Mouse (Mus musculus): ENCODE results near the gene Npepps.

- no peak for TF ChIP-seq CTCF (IDR thresholded peaks at IDR 0.05; ENCODE audit: low read depth, low read length)
- TF ChIP-seq TAL1 (conservative IDR thresholded peaks at IDR 0.05; ENCODE audit: low read depth, low read length), result no peak
- no peak for TF ChIP-seq GATA1 (IDR thresholded peaks at IDR 0.05; ENCODE audit: borderline replicate concordance, low read length)
- TF ChIP-seq POLR2AphosphoS5 (IDR thresholded peaks at IDR 0.05; ENCODE audit: insufficient replicate concordance, low read depth, low read length), result no peak
- no peak for TF ChIP-seq GATA2 (IDR thresholded peaks at IDR 0.05; ENCODE audit: borderline replicate concordance, low read depth, low read length)
These were observed 40.8 kb upstream of the Npepps start for GRCm38 (mm10) chr11:97321197-97321596.
